Mouse (Mus musculus) B cell, adult 62 days (primary cell): ENCODE results near the gene Dbi. TPM values are rescaled to one million over a fixed set of nuclear protein-coding genes. Genes with fewer than 3 reads are reported as not detected.

ENCODE experiments used
- total RNA-seq: library from RNA; stranded (reverse); gene quantifications from 4 replicates; pipeline ENCODE4 v1.2.4, GENCODE M21; 2023

Dbi gene
- 34.5 to 39.5 TPM (median 36.3 TPM) in 4 replicates for total RNA-seq

DNA sequence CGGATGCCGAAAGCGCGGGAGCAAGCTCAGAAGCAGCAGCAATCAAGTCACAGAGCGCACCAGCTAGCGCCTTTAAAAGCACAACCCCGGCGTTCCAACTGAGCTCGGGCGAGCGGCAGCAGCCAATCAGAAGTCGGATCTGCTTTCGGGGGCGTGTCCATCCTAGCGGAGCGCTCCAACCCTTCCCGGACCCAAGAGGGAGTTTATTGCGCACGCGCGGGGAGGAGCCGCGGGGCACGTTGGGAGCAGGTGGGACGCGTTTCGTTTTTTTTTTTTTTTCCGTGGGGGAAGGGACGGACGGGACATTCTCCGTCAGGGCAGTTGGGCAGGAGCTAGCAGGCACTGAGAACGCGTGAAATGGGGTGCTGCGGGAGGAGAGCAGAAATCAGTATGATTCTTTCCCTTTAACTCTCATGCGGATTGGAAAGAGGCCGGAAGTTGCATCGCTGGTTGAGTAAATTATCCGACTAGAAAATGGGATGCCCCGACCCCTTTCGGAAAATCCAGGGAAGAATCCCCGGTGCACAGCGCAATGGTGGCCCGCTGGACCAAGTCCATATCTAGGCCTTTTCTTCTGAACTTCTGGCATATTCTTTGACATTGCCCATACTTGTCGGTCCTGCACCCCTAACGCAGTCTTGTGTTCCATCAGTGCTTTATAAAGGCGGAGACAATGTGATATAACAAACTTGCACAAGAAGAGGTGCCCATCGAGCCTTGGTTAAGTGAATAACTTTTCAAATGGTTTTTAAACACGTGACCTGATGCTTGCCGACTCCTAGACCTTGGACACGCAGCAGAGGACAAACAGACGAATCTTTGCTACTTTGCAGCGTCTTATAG, at the start of gene Dbi, which contains the start of gene 3110009E18Rik:
Gene Dbi (minus strand): TSS at position 110 of the 843 bp plus-strand sequence.
Gene 3110009E18Rik (plus strand): TSS at position 219 of the 843 bp plus-strand sequence.

DNA sequence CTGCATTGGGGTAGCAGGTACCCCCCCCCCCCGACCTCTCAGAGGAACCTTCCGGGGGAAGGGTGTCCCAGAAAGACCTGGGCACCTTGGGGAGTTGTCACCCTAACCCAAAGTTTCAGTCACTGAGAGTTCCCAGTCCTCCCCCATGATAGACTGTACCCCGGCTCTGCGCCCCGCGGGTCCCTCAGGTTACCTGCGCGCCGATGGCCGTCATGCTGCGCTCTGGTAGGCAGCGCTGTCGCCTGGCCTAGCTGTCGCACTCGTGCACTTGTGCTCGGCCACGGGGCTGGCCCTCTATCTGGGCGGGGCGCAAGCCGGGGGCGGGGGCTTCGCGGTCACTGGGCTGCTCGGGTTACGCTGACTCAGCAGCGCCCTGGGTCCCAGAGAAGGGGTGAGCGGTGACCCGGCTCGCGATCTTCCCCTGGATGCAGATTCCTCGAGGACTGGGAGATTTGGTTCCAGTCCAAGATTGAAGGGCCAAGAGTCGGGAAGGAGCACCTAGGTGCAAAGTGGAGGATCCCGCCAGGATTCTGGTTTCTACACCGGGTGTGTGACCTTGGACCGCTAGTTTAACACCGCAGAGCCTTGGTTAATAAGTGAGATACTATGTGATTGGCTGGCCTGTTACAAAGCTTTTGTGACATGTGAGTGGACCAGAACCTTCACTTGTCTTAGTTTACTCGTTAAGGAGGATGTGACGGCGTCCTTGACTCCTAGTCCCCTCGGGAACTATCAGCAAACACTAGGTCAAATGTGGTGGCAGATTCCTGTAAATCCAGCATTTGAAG, 47.2 kb downstream of the Dbi start, which contains the start of gene Tmem37:
Gene Tmem37 (minus strand): TSS at position 556 of the 788 bp plus-strand sequence.

Other genes with a start within 250 kb of the Dbi start
- 3.2 to 4.3 TPM (median 3.8 TPM) in 4 replicates for gene Tmem177, start 207.9 kb downstream of the Dbi start, total RNA-seq
- not detected in 4 replicates for gene Cfap221, start 123.8 kb downstream of the Dbi start, total RNA-seq
- not detected in 4 replicates for gene Sctr, start 114.2 kb downstream of the Dbi start, total RNA-seq
- gene Tmem37, start 47.0 kb downstream of the Dbi start, total RNA-seq = not detected in 4 replicates
- gene 3110009E18Rik, start 109 bp upstream of the Dbi start, total RNA-seq = 15.7 to 19.2 TPM (median 17.3 TPM) in 4 replicates
- 2.2 to 3.2 TPM (median 3.1 TPM) in 4 replicates for gene Steap3, start 151.6 kb upstream of the Dbi start, total RNA-seq
- gene C1ql2, start 219.5 kb upstream of the Dbi start, total RNA-seq = not detected in 4 replicates